ENCODE assay signal across 27 mouse cellular contexts in the genomic region with DNA sequence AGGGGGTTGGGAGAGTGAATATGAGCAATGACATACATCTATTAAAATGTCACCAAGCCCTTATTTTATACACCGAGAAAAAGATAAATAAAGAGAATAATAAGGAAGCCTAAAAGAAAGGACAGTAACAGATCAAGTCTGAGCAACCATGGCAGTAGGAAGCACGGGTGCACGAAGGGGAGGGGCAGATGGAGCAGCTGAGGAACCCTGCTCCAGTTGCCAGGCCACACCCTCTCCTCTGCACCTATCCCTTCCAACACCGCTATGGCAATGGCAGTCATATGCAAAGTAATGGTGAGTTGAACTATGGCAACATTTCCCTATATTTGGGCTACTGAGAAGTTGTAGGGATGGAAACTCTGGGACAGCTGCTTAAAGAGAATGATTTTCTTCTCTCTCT.
DNase-seq lines count a peak whose midpoint lies in the region; ATAC-seq and TF ChIP-seq lines count a peak whose summit lies in the region.
"Had no signal": no experiment of that assay in that cellular context is flagged by ENCODE, and none has a peak within 500 bp of the region (broad histone marks: within the 10 kb centered on the region; RNA-seq: fewer than 3 reads in every experiment).

No protein-coding gene starts in this region.

- H3K27ac ChIP-seq in heart, embryonic 10.5 days: no peak overlapping the region
- H3K27ac ChIP-seq in CH12.LX (ENCODE audit: insufficient read depth, low read depth): no peak overlapping the region
- no peak overlapping the region for H3K27ac ChIP-seq in midbrain, embryonic 15.5 days
- H3K27ac ChIP-seq: forebrain, embryonic 10.5 days; forebrain, embryonic 13.5 days; heart, embryonic 13.5 days; hindbrain, embryonic 14.5 days; hindbrain, postnatal 0 days had no signal

- peak; percentile 28 for DNase-seq in heart, adult 11 months
- DNase-seq in heart, embryonic 10.5 days (ENCODE audit: low spot score): no peak
- DNase-seq in CH12.LX (ENCODE audit: extremely low read depth) (no peak), R1 (ENCODE audit: low read depth, low spot score) (peak; percentile 34)
- no peak for DNase-seq in spleen, postnatal 36 days (ENCODE audit: low spot score in 2 of 2)
- DNase-seq: adrenal gland, adult 8-10 months; adrenal gland, postnatal 25 days; cerebellum, adult 11-12 months; cerebellum, adult 8-10 months; cerebellum, postnatal 10 days; cerebellum, postnatal 36 days; gastrocnemius, postnatal 10 days; gastrocnemius, postnatal 36 days; heart, adult 18-20 months; heart, postnatal 14 days; heart, postnatal 4 days had no signal

- H3K4me2 ChIP-seq in CH12.LX (ENCODE audit: insufficient read depth, low read depth, poor library complexity, severe bottlenecking): peak overlapping the region; percentile 36
- no peak overlapping the region for H3K4me2 ChIP-seq in midbrain, embryonic 15.5 days
- H3K4me2 ChIP-seq: forebrain, embryonic 13.5 days; heart, embryonic 13.5 days; hindbrain, embryonic 14.5 days had no signal

- in situ Hi-C loops in CH12.LX (cut with MboI; ENCODE audit: low pct_ligation_motif_present, low pct_unique_long_range_greater_than_20kb, low sequenced_read_pairs): no loop called here

- 51% methylated on average over 4 of the region's 4 CpGs for WGBS in heart, embryonic 10.5 days
- 59% methylated on average over 4 of the region's 4 CpGs for WGBS in midbrain, embryonic 15.5 days

- H3K27me3 ChIP-seq in heart, embryonic 10.5 days (ENCODE audit: insufficient read depth, poor library complexity, severe bottlenecking): no peaks in the 10 kb centered on the region
- no peaks in the 10 kb centered on the region for H3K27me3 ChIP-seq in CH12.LX (replicated peaks)
- no peaks in the 10 kb centered on the region for H3K27me3 ChIP-seq in midbrain, embryonic 15.5 days (replicated peaks)
- H3K27me3 ChIP-seq: forebrain, embryonic 13.5 days; heart, embryonic 13.5 days had no signal

- peak; percentile 39; the same call in 1 of the 2 replicates for ATAC-seq in granulocyte monocyte progenitor cell, adult 5-6 weeks (replicated peaks; ENCODE audit: poor library complexity, severe bottlenecking)
- no peak for ATAC-seq in midbrain, embryonic 15.5 days (replicated peaks)
- ATAC-seq: activated CD4-positive, CD25-positive, alpha-beta regulatory T cell, adult 4 months; forebrain, embryonic 13.5 days; forebrain, embryonic 16.5 days; hindbrain, postnatal 0 days; inflammation-experienced regulatory T-cells, adult 6 months; Patski had no signal

- no peak for TF ChIP-seq CTCF in CH12.LX (conservative IDR thresholded peaks at IDR 0.05 in 1 of 2, IDR thresholded peaks at IDR 0.05 in 1 of 2; ENCODE audit: low read depth in 2 of 2, low read length in 2 of 2)

- no peak overlapping the region for H3K9ac ChIP-seq in CH12.LX (ENCODE audit: insufficient read depth, low read depth)
- no peak overlapping the region for H3K9ac ChIP-seq in midbrain, embryonic 15.5 days
- H3K9ac ChIP-seq: forebrain, embryonic 13.5 days; heart, embryonic 13.5 days; hindbrain, embryonic 14.5 days had no signal

- no peak for TF ChIP-seq POLR2A in CH12.LX (IDR thresholded peaks at IDR 0.05; ENCODE audit: low read depth, low read length)

- no peaks in the 10 kb centered on the region for H3K9me3 ChIP-seq in heart, embryonic 10.5 days
- no peaks in the 10 kb centered on the region for H3K9me3 ChIP-seq in CH12.LX (replicated peaks; ENCODE audit: low read length)
- no peaks in the 10 kb centered on the region for H3K9me3 ChIP-seq in midbrain, embryonic 15.5 days
- H3K9me3 ChIP-seq: forebrain, embryonic 10.5 days; forebrain, embryonic 13.5 days; heart, embryonic 13.5 days had no signal

- dilution Hi-C loops in CH12.LX (cut with MboI; ENCODE audit: extremely low pct_ligation_motif_present, extremely low pct_unique_long_range_greater_than_20kb, low sequenced_read_pairs): no loop called here

- TF ChIP-seq EP300 in CH12.LX (IDR thresholded peaks at IDR 0.05; ENCODE audit: low read length): no peak

- no peak for TF ChIP-seq RAD21 in CH12.LX (IDR thresholded peaks at IDR 0.05; ENCODE audit: low read depth, low read length)

- H3K4me3 ChIP-seq in heart, embryonic 10.5 days: no peak overlapping the region
- no peak overlapping the region for H3K4me3 ChIP-seq in CH12.LX (replicated peaks in 1 of 3; ENCODE audit: low read depth in 2 of 3, low read length in 2 of 3, poor library complexity in 1 of 3)
- no peak overlapping the region for H3K4me3 ChIP-seq in midbrain, embryonic 15.5 days
- H3K4me3 ChIP-seq: forebrain, embryonic 10.5 days; forebrain, embryonic 13.5 days; heart, embryonic 13.5 days had no signal

- H3K79me2 ChIP-seq in CH12.LX (replicated peaks; ENCODE audit: control insufficient read depth, extremely low read depth, insufficient read depth, poor library complexity, severe bottlenecking): no peaks in the 10 kb centered on the region

- peaks cover 8% of the 10 kb centered on the region; the same call in 1 of the 2 replicates for H3K4me1 ChIP-seq in heart, embryonic 10.5 days
- H3K4me1 ChIP-seq in CH12.LX (ENCODE audit: control insufficient read depth in 1 of 2, insufficient read depth in 2 of 2): peaks cover 2 to 3% of the 10 kb centered on the region in 2 experiments; a peak in 1 of 4 replicates
- H3K4me1 ChIP-seq in midbrain, embryonic 15.5 days: peaks cover 14% of the 10 kb centered on the region

- no peaks in the 10 kb centered on the region for H3K36me3 ChIP-seq in heart, embryonic 10.5 days
- H3K36me3 ChIP-seq in CH12.LX (replicated peaks in 1 of 2; ENCODE audit: control insufficient read depth in 1 of 2, insufficient read depth in 1 of 2, low read length in 1 of 2): no peaks in the 10 kb centered on the region
- H3K36me3 ChIP-seq in midbrain, embryonic 15.5 days (replicated peaks): no peaks in the 10 kb centered on the region
- H3K36me3 ChIP-seq: forebrain, embryonic 10.5 days; heart, embryonic 13.5 days had no signal

TF ChIP-seq in CH12.LX, 34 proteins besides CTCF, POLR2A, EP300 and RAD21:
- no peak for TF ChIP-seq POLR2AphosphoS2 (IDR thresholded peaks at IDR 0.05; ENCODE audit: low read depth, low read length)
- no peak for TF ChIP-seq MAZ (IDR thresholded peaks at IDR 0.05; ENCODE audit: low read depth, low read length)
- TF ChIP-seq ETS1 (conservative IDR thresholded peaks at IDR 0.05; ENCODE audit: low read depth, low read length): no peak
- TF ChIP-seq NELFE (IDR thresholded peaks at IDR 0.05; ENCODE audit: low read depth, low read length): no peak
- no peak for TF ChIP-seq SIN3A (IDR thresholded peaks at IDR 0.05; ENCODE audit: low read length)
- TF ChIP-seq TCF12 (IDR thresholded peaks at IDR 0.05; ENCODE audit: low read depth, low read length): no peak
- TF ChIP-seq ELF1 (IDR thresholded peaks at IDR 0.05; ENCODE audit: low read depth, low read length): no peak
- no peak for TF ChIP-seq IRF4 (IDR thresholded peaks at IDR 0.05; ENCODE audit: low read depth, low read length)
- no peak for TF ChIP-seq ZMIZ1 (IDR thresholded peaks at IDR 0.05; ENCODE audit: low read depth, low read length)
- no peak for TF ChIP-seq USF1 (IDR thresholded peaks at IDR 0.05; ENCODE audit: low read depth, low read length)
- no peak for TF ChIP-seq MYC (IDR thresholded peaks at IDR 0.05; ENCODE audit: low read depth, low read length)
- no peak for TF ChIP-seq ZNF384 (IDR thresholded peaks at IDR 0.05; ENCODE audit: low read depth, low read length)
- no peak for TF ChIP-seq HCFC1 (IDR thresholded peaks at IDR 0.05; ENCODE audit: low read depth, low read length)
- TF ChIP-seq GABPA (IDR thresholded peaks at IDR 0.05; ENCODE audit: insufficient replicate concordance, low read depth, low read length): no peak
- TF ChIP-seq UBTF (IDR thresholded peaks at IDR 0.05; ENCODE audit: low read depth, low read length): no peak
- no peak for TF ChIP-seq MXI1 (IDR thresholded peaks at IDR 0.05; ENCODE audit: low read depth, low read length)

Comparison
In these comparisons a context has a peak if more than half of its experiments do, and no peak if none do; other contexts are left out.
1. DNase-seq: peak in heart, adult 11 months (single experiment) and R1 (single experiment); none in heart, embryonic 10.5 days (single experiment), CH12.LX (single experiment) and spleen, postnatal 36 days (0 of 2).